Mouse (Mus musculus): ENCODE measurements around the gene Sult4a1. TPM values are rescaled to one million over a fixed set of nuclear protein-coding genes. Genes with fewer than 3 reads are reported as not detected.

Gene Sult4a1
- total RNA-seq, 4 experiments from 2014 or later: 302 to 347 (median 323) TPM

DNA sequence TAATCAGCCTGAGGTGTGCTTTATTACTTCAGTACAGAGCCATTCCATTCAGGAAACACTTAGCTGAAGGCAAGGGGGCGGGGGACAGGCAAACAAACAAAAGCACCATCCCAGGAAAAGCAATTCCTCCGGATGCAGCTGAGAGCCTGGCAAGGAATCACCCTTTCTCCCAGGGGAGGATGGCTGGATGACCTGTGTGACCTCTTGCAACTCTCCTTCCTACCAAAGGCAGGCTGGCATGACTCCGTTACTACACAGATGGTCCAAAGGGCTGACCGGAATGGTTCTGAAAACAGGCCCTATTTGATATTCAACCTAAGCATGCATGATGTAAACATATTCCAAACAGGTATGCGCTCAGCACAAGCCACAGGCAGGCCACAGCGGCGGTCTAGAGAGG is 56.0 kb downstream of the Sult4a1 start:
- no peak for DNase-seq (ENCODE audit: low spot score in 2 of 2)

DNA sequence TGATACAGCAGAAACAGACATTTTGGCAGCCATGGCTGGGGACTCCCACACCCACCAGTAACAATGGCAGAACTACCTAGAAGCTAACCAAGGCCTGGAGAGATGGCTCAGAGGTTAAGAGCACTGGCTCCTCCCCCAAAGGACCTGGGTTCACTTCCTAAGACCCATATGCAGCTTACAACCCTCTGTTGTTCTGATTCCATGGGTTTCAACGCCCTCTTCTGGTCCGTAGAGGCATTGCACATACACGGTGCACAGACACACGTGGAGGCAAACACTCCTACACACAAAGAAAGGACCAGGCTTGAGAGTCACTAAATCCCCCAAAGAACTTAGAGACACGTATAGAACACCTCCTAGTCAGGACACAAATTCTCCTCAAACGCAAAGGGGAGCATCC is 60.0 kb downstream of the Sult4a1 start:
- DNase-seq (ENCODE audit: low spot score in 2 of 2): no peak

DNA sequence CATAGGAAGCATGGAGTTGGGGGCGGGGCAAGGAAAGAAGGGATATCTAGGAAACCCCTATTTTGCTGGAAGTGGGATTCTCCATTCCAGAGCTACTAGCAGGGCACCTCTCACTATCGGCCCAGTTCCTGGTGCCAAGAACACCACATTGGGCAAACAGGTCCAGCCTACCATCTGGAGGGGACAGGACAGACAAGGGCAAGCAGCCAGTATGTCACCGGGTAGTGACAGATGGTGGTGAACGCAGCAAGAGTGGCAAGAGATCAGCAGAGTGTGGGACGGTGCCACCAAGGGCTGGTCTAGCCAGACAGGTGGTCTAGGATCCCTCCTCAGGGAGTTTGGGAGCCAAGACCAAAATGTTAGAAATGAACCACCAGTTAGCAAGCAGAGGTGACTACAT is 68.5 kb downstream of the Sult4a1 start:
- DNase-seq (ENCODE audit: low spot score in 2 of 2): no peak

Other genes starting within 250 kb of the Sult4a1 start
- gene Efcab6, start 40.4 kb downstream of the Sult4a1 start, total RNA-seq (2022): 1 to 10 TPM; 5.0 to 8.6 (median 6.2) TPM
- not detected for gene Pnpla5, start 17.4 kb upstream of the Sult4a1 start, total RNA-seq (2022)
- 10 to 100 TPM in 2 of 4 experiments, 1 to 10 TPM in 2; 7.3 to 11.5 (median 9.4) TPM for gene Pnpla3, start 62.1 kb upstream of the Sult4a1 start, total RNA-seq (2022)
- gene Samm50, start 86.5 kb upstream of the Sult4a1 start, total RNA-seq (2022): 100 to 1,000 TPM; 102 to 107 (median 105) TPM
- 10 to 100 TPM; 23.2 to 33.7 (median 26.9) TPM for gene Parvb, start 126.3 kb upstream of the Sult4a1 start, total RNA-seq (2022)
- 10 to 100 TPM; 23.8 to 34.0 (median 31.7) TPM for gene Parvg, start 218.3 kb upstream of the Sult4a1 start, total RNA-seq (2022)

All from layer of hippocampus, adult 8-10 months (tissue).